Comparison of ENCODE assay signal across 11 mouse cellular contexts in the genomic region with DNA sequence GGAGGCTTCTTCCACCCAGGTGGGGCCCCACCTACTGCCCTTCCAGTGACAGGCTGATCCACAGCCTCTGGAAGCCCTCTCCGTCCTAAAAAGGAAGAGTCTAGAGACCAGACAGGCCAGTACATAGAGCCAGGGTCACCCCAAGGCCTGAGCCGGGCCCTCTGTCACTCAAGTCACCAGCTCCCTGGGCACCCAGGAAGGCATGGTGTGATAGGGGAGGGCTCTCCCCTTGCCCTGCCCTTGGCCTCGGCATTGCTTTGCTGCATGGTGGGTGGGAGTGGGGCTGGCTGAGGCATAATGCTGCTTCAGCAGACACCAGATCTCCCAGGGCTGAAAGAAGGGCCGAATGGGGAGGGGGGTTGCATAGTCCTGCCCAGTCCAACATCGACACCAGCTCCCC. TPM values are rescaled to one million over a fixed set of nuclear protein-coding genes. Genes with fewer than 3 reads are reported as not detected.
DNase-seq lines count a peak whose midpoint lies in the region; ATAC-seq lines count a peak whose summit lies in the region.
"Had no signal": no experiment of that assay in that cellular context is flagged by ENCODE, and none has a peak within 500 bp of the region (broad histone marks: within the 10 kb centered on the region; RNA-seq: fewer than 3 reads in every experiment).

No protein-coding gene starts in this region.

- H3K27ac ChIP-seq in heart, embryonic 12.5 days (ENCODE audit: poor library complexity, severe bottlenecking): no peak overlapping the region
- H3K27ac ChIP-seq in midbrain, embryonic 13.5 days: no peak overlapping the region
- no peak overlapping the region for H3K27ac ChIP-seq in midbrain, embryonic 11.5 days (ENCODE audit: low read depth, low read length)
- H3K27ac ChIP-seq in embryonic facial prominence, embryonic 14.5 days (replicated peaks; ENCODE audit: low read depth, low read length): 0 out of 2 replicates have a peak overlapping the region, but pooled peaks have one; percentile 65
- H3K27ac ChIP-seq in stomach, embryonic 16.5 days (ENCODE audit: low read length): peak overlapping the region; percentile 78
- H3K27ac ChIP-seq: intestine, embryonic 15.5 days; liver, embryonic 12.5 days had no signal

- 0 out of 2 replicates have a peak overlapping the region, but pooled peaks have one; percentile 36 for H3K9ac ChIP-seq in heart, embryonic 12.5 days
- peak overlapping the region; percentile 17; the same call in 1 of the 2 replicates for H3K9ac ChIP-seq in midbrain, embryonic 13.5 days (replicated peaks)
- H3K9ac ChIP-seq in midbrain, embryonic 11.5 days (ENCODE audit: low read length): no peak overlapping the region
- H3K9ac ChIP-seq in embryonic facial prominence, embryonic 14.5 days (ENCODE audit: low read depth, low read length): peak overlapping the region; percentile 25; the same call in 1 of the 2 replicates
- 0 out of 2 replicates have a peak overlapping the region, but pooled peaks have one; percentile 7 for H3K9ac ChIP-seq in stomach, embryonic 16.5 days (ENCODE audit: low read length)
- H3K9ac ChIP-seq: intestine, embryonic 15.5 days; liver, embryonic 12.5 days had no signal

- H3K4me1 ChIP-seq in heart, embryonic 12.5 days (replicated peaks): peaks cover 73% of the 10 kb centered on the region
- peaks cover 98% of the 10 kb centered on the region for H3K4me1 ChIP-seq in midbrain, embryonic 13.5 days (replicated peaks)
- H3K4me1 ChIP-seq in midbrain, embryonic 11.5 days (ENCODE audit: control insufficient read depth, insufficient read depth, low read length): peaks cover 34% of the 10 kb centered on the region
- peaks cover 34% of the 10 kb centered on the region for H3K4me1 ChIP-seq in embryonic facial prominence, embryonic 14.5 days (ENCODE audit: control insufficient read depth, insufficient read depth, low read length)
- H3K4me1 ChIP-seq in stomach, embryonic 16.5 days (ENCODE audit: control insufficient read depth, insufficient read depth, low read length): peaks cover 55% of the 10 kb centered on the region

- H3K36me3 ChIP-seq in heart, embryonic 12.5 days: peaks cover 49% of the 10 kb centered on the region
- H3K36me3 ChIP-seq in midbrain, embryonic 13.5 days: peaks cover 78% of the 10 kb centered on the region
- H3K36me3 ChIP-seq in midbrain, embryonic 11.5 days (ENCODE audit: control insufficient read depth, insufficient read depth, low read length): peaks cover 21% of the 10 kb centered on the region
- peaks cover 69% of the 10 kb centered on the region for H3K36me3 ChIP-seq in embryonic facial prominence, embryonic 14.5 days (ENCODE audit: control insufficient read depth, insufficient read depth, low read length)
- peaks cover 3% of the 10 kb centered on the region for H3K36me3 ChIP-seq in stomach, embryonic 16.5 days (ENCODE audit: control insufficient read depth, insufficient read depth, low read length)

- DNase-seq in heart, adult 8-10 months (ENCODE audit: low spot score): no peak
- no peak for DNase-seq in midbrain, embryonic 11.5 days (ENCODE audit: low spot score, missing footprints)
- DNase-seq in embryonic facial prominence, embryonic 14.5 days (ENCODE audit: low spot score): no peak
- DNase-seq in right cerebral cortex, postnatal 4 days: no peak
- DNase-seq: gastrocnemius, postnatal 10 days; lung, postnatal 36 days had no signal

- ATAC-seq in heart, embryonic 12.5 days (ENCODE audit: insufficient number of reproducible peaks, low FRiP score): no peak
- ATAC-seq in midbrain, embryonic 13.5 days: no peak
- no peak for ATAC-seq in midbrain, embryonic 11.5 days (ENCODE audit: low FRiP score)
- ATAC-seq in embryonic facial prominence, embryonic 14.5 days (ENCODE audit: low read depth): no peak
- ATAC-seq in stomach, embryonic 16.5 days (ENCODE audit: insufficient read depth, low FRiP score): no peak
- ATAC-seq: intestine, embryonic 15.5 days; liver, embryonic 12.5 days had no signal

- H3K27me3 ChIP-seq in heart, embryonic 12.5 days (replicated peaks): no peaks in the 10 kb centered on the region
- no peaks in the 10 kb centered on the region for H3K27me3 ChIP-seq in midbrain, embryonic 13.5 days
- no peaks in the 10 kb centered on the region for H3K27me3 ChIP-seq in midbrain, embryonic 11.5 days (ENCODE audit: control insufficient read depth, insufficient read depth, low read length)
- H3K27me3 ChIP-seq in embryonic facial prominence, embryonic 14.5 days (replicated peaks; ENCODE audit: control insufficient read depth, insufficient read depth, low read length): no peaks in the 10 kb centered on the region
- no peaks in the 10 kb centered on the region for H3K27me3 ChIP-seq in stomach, embryonic 16.5 days (ENCODE audit: control insufficient read depth, insufficient read depth, low read length)
- H3K27me3 ChIP-seq: intestine, embryonic 15.5 days; liver, embryonic 12.5 days had no signal

- no peak overlapping the region for H3K4me2 ChIP-seq in heart, embryonic 12.5 days
- no peak overlapping the region for H3K4me2 ChIP-seq in midbrain, embryonic 13.5 days (replicated peaks)
- no peak overlapping the region for H3K4me2 ChIP-seq in midbrain, embryonic 11.5 days
- H3K4me2 ChIP-seq in embryonic facial prominence, embryonic 14.5 days (ENCODE audit: low read depth, low read length): no peak overlapping the region
- H3K4me2 ChIP-seq in stomach, embryonic 16.5 days (ENCODE audit: low read depth, low read length): no peak overlapping the region
- H3K4me2 ChIP-seq: intestine, embryonic 15.5 days; liver, embryonic 12.5 days had no signal

- H3K9me3 ChIP-seq in heart, embryonic 12.5 days (replicated peaks): no peaks in the 10 kb centered on the region
- H3K9me3 ChIP-seq in midbrain, embryonic 13.5 days: no peaks in the 10 kb centered on the region
- H3K9me3 ChIP-seq in midbrain, embryonic 11.5 days (ENCODE audit: control insufficient read depth, low read length): no peaks in the 10 kb centered on the region
- H3K9me3 ChIP-seq in embryonic facial prominence, embryonic 14.5 days (ENCODE audit: control insufficient read depth, low read length): no peaks in the 10 kb centered on the region
- no peaks in the 10 kb centered on the region for H3K9me3 ChIP-seq in stomach, embryonic 16.5 days (replicated peaks; ENCODE audit: control insufficient read depth, low read length)
- H3K9me3 ChIP-seq: intestine, embryonic 15.5 days; liver, embryonic 12.5 days had no signal

- 71% methylated on average over 5 of the region's 5 CpGs for WGBS in heart, embryonic 12.5 days
- WGBS in midbrain, embryonic 13.5 days: 79% methylated on average over 5 of the region's 5 CpGs
- WGBS in midbrain, embryonic 11.5 days: 79% methylated on average over 5 of the region's 5 CpGs
- WGBS in embryonic facial prominence, embryonic 14.5 days: 72% methylated on average over 4 of the region's 5 CpGs
- 67% methylated on average over 5 of the region's 5 CpGs for WGBS in stomach, embryonic 16.5 days

- no peak overlapping the region for H3K4me3 ChIP-seq in heart, embryonic 12.5 days
- no peak overlapping the region for H3K4me3 ChIP-seq in midbrain, embryonic 13.5 days (replicated peaks)
- H3K4me3 ChIP-seq in midbrain, embryonic 11.5 days (ENCODE audit: low read depth, low read length): no peak overlapping the region
- no peak overlapping the region for H3K4me3 ChIP-seq in embryonic facial prominence, embryonic 14.5 days (ENCODE audit: low read depth, low read length)
- no peak overlapping the region for H3K4me3 ChIP-seq in stomach, embryonic 16.5 days (replicated peaks; ENCODE audit: low read length)
- H3K4me3 ChIP-seq: intestine, embryonic 15.5 days; liver, embryonic 12.5 days had no signal

RNA-seq across cellular contexts. Expression of gene Plxna1, which starts 8.3 kb away (rescaled TPM):
- polyA plus RNA-seq in heart, embryonic 12.5 days (2016; fragmentation: Nextera tagmentation; extraction: Ambion mirVana): 13.4 and 17.3 TPM in 2 replicates
- total RNA-seq in heart, adult 8-10 months (2022): 10 to 100 TPM; 15.9 to 28.7 (median 20.2) TPM
- 53.1 and 69.4 TPM in 2 replicates for polyA plus RNA-seq in midbrain, embryonic 13.5 days (2015; fragmentation: Nextera tagmentation; extraction: Ambion mirVana)
- polyA plus RNA-seq in midbrain, embryonic 11.5 days (2014; fragmentation: Nextera tagmentation; extraction: Ambion mirVana): 24.5 and 29.1 TPM in 2 replicates
- 31.7 and 31.8 TPM in 2 replicates for polyA plus RNA-seq in embryonic facial prominence, embryonic 14.5 days (2014; fragmentation: Nextera tagmentation; extraction: Ambion mirVana)
- polyA plus RNA-seq in stomach, embryonic 16.5 days (2015; fragmentation: Nextera tagmentation; extraction: Ambion mirVana): 9.3 and 10.0 TPM in 2 replicates

Comparison
In these comparisons a context has a peak if more than half of its experiments do, and no peak if none do; other contexts are left out.
1. H3K27ac ChIP-seq: peak in embryonic facial prominence, embryonic 14.5 days (single experiment) and stomach, embryonic 16.5 days (single experiment); none in heart, embryonic 12.5 days (single experiment), midbrain, embryonic 13.5 days (single experiment) and midbrain, embryonic 11.5 days (single experiment).